Mouse (Mus musculus) hindbrain, embryonic 12.5 days (tissue): ENCODE measurements around the gene Zfp935. TPM values are rescaled to one million over a fixed set of nuclear protein-coding genes. Genes with fewer than 3 reads are reported as not detected.
"Not testable (repeated sequence)": the region's sequence is repeated elsewhere in the genome, so short reads cannot be mapped to it uniquely, and the experiment has no call there.

ENCODE experiments used
- ATAC-seq: fragments of 200-750 bp; cut with Nextera tagmentation; 2 replicates; pipeline ENCODE4 v1.8.0; 2017; ENCODE audit warnings: moderate TSS enrichment; ENCODE audit not compliant: low FRiP score
- H3K27ac ChIP-seq: fragments of 300-500 bp; sonication (generic); 2 replicates; pipeline ENCODE4 v1.5.1; 2016; ENCODE audit warnings: mild to moderate bottlenecking
- H3K27me3 ChIP-seq: fragments of 300-500 bp; sonication (generic); 2 replicates; pipeline ENCODE4 v1.6.1; 2016; ENCODE audit warnings: mild to moderate bottlenecking
- H3K36me3 ChIP-seq: fragments of 300-500 bp; sonication (generic); 2 replicates; pipeline ENCODE4 v1.6.1; 2016; ENCODE audit warnings: mild to moderate bottlenecking
- H3K4me1 ChIP-seq: fragments of 300-500 bp; sonication (generic); 2 replicates; pipeline ENCODE4 v1.6.1; 2016
- H3K4me2 ChIP-seq: fragments of 300-500 bp; sonication (generic); replicated peaks from 2 replicates; pipeline ENCODE4 v1.6.1; 2016; ENCODE audit warnings: mild to moderate bottlenecking
- H3K4me3 ChIP-seq: fragments of 300-500 bp; sonication (generic); 2 replicates; pipeline ENCODE4 v1.5.1; 2016; ENCODE audit warnings: mild to moderate bottlenecking
- H3K9ac ChIP-seq: fragments of 300-500 bp; sonication (generic); 2 replicates; pipeline ENCODE4 v1.6.1; 2016; ENCODE audit warnings: mild to moderate bottlenecking, moderate library complexity
- H3K9me3 ChIP-seq: fragments of 300-500 bp; sonication (generic); replicated peaks from 2 replicates; pipeline ENCODE4 v1.6.1; 2016; ENCODE audit warnings: mild to moderate bottlenecking
- WGBS: fragments of 180-500 bp; shearing (Covaris S2); methylation state at CpG from one replicate; pipeline ENCODE4 v1.1.7; 2016; 5-methylcytosine and 5-hydroxymethylcytosine counted together
- microRNA-seq: library from miRNA; unstranded; fragments of <30 nt; microRNA quantifications from one replicate; pipeline ENCODE4, GENCODE M21; 2017
- polyA plus RNA-seq: library from polyadenylated mRNA; unstranded; fragments of >200 nt; fragmentation: Nextera tagmentation; extraction: Ambion mirVana; gene quantifications from 2 replicates; pipeline ENCODE4 v1.2.1, GENCODE M21; 2016

Gene Zfp935
- 1.0 TPM in 1 of 2 replicates, not detected in the other for polyA plus RNA-seq

GRCm38 (mm10) chr13:62558189-62559110 lies at the start of gene Zfp935:
Gene Zfp935, minus strand, starts transcription at chr13:62558511.
- ATAC-seq: not testable (repeated sequence)
- 7% methylated on average over 27 of the region's 27 CpGs for WGBS

GRCm38 (mm10) chr13:62571099-62571498 lies 12.8 kb upstream of the Zfp935 start, which contains the start of gene Zfp934:
Gene Zfp934, minus strand, starts transcription at chr13:62571199.
- not testable (repeated sequence) for H3K4me3 ChIP-seq, ATAC-seq, H3K27ac ChIP-seq, H3K4me1 ChIP-seq, H3K27me3 ChIP-seq, H3K4me2 ChIP-seq, H3K36me3 ChIP-seq, H3K9me3 ChIP-seq, H3K9ac ChIP-seq
- 88% methylated on average over 3 of the region's 6 CpGs for WGBS

More at GRCm38 (mm10) chr13:62558189-62559110, at the start of gene Zfp935:
- H3K27me3 ChIP-seq, H3K27ac ChIP-seq, H3K4me1 ChIP-seq: not testable (repeated sequence)
- Histone ChIP-seq H3K4me3 (peak within 1 kb of the TSS; percentile 45), H3K9ac (peak within 1 kb of the TSS; percentile 67), H3K4me2 (peak within 1 kb of the TSS; percentile 49), H3K9me3 (peaks cover 16% of the 10 kb centered on the region), H3K36me3 (peaks cover 17% of the 10 kb centered on the region)

GRCm38 (mm10) chr13:62561696-62562095 lies 3.4 kb upstream of the Zfp935 start:
- not testable (repeated sequence) for H3K4me3 ChIP-seq, H3K9ac ChIP-seq, H3K27me3 ChIP-seq, H3K36me3 ChIP-seq, ATAC-seq, H3K4me1 ChIP-seq, H3K4me2 ChIP-seq, H3K9me3 ChIP-seq, H3K27ac ChIP-seq
- 33% methylated on average over 1 of the region's 1 CpGs for WGBS

- not testable (repeated sequence) for H3K9me3 ChIP-seq, H3K27me3 ChIP-seq, ATAC-seq, H3K27ac ChIP-seq, H3K36me3 ChIP-seq, H3K4me1 ChIP-seq, H3K4me2 ChIP-seq, H3K9ac ChIP-seq, H3K4me3 ChIP-seq
Measured at GRCm38 (mm10) chr13:62530129-62530528, 28.2 kb downstream of the Zfp935 start.

GRCm38 (mm10) chr13:62510641-62511420 lies 47.5 kb downstream of the Zfp935 start:
- H3K27me3 ChIP-seq, ATAC-seq, H3K9me3 ChIP-seq, H3K4me2 ChIP-seq, H3K4me3 ChIP-seq, H3K36me3 ChIP-seq, H3K27ac ChIP-seq, H3K4me1 ChIP-seq, H3K9ac ChIP-seq: not testable (repeated sequence)
- WGBS: 83% methylated on average over 1 of the region's 1 CpGs

- 93% methylated on average over 8 of the region's 8 CpGs for WGBS
- not testable (repeated sequence) for H3K4me3 ChIP-seq, ATAC-seq
Measured at GRCm38 (mm10) chr13:62472661-62473060, 85.7 kb downstream of the Zfp935 start.

GRCm38 (mm10) chr13:62469947-62470346 lies 88.4 kb downstream of the Zfp935 start:
- not testable (repeated sequence) for H3K4me3 ChIP-seq, H3K9me3 ChIP-seq, H3K4me1 ChIP-seq, H3K27ac ChIP-seq, H3K36me3 ChIP-seq, H3K4me2 ChIP-seq, ATAC-seq, H3K9ac ChIP-seq, H3K27me3 ChIP-seq

More at GRCm38 (mm10) chr13:62472661-62473060, 85.7 kb downstream of the Zfp935 start:
- not testable (repeated sequence) for H3K4me1 ChIP-seq, H3K9me3 ChIP-seq, H3K36me3 ChIP-seq, H3K27ac ChIP-seq, H3K9ac ChIP-seq, H3K27me3 ChIP-seq, H3K4me2 ChIP-seq

GRCm38 (mm10) chr13:62466424-62467334 lies 91.6 kb downstream of the Zfp935 start, which contains the start of gene Gm49359:
Gene Gm49359, minus strand, starts transcription at chr13:62466832.
- 3% methylated on average over 28 of the region's 28 CpGs for WGBS
- Histone ChIP-seq H3K4me3 (peak within 1 kb of the TSS; percentile 57), H3K27ac (peak within 1 kb of the TSS; percentile 70), H3K4me2 (peak within 1 kb of the TSS; percentile 38), H3K36me3 (peaks cover 16% of the 10 kb centered on the region), H3K9ac (peak within 1 kb of the TSS; percentile 71)
- ATAC-seq: peak; percentile 100
- not testable (repeated sequence) for H3K27me3 ChIP-seq, H3K9me3 ChIP-seq, H3K4me1 ChIP-seq

Small RNAs within 50 kb of the gene (microRNA-seq; reads per million reads assigned to microRNA genes)
- gene Gm22256: not detected

Other genes starting within 250 kb of the Zfp935 start
- gene Gm3604, start 175.3 kb downstream of the Zfp935 start, polyA plus RNA-seq: 2.5 and 3.4 TPM in 2 replicates
- 15.0 and 17.5 TPM in 2 replicates for gene Gm49359, start 91.7 kb downstream of the Zfp935 start, polyA plus RNA-seq
- gene Zfp934, start 12.7 kb upstream of the Zfp935 start, polyA plus RNA-seq: 16.7 and 17.9 TPM in 2 replicates
- 9.9 and 11.5 TPM in 2 replicates for gene 6720489N17Rik, start 65.7 kb upstream of the Zfp935 start, polyA plus RNA-seq
- gene Platr25, start 202.2 kb upstream of the Zfp935 start, polyA plus RNA-seq: 32.9 and 33.3 TPM in 2 replicates
- 11.2 and 12.8 TPM in 2 replicates for gene Gm5141, start 227.3 kb upstream of the Zfp935 start, polyA plus RNA-seq